Mouse (Mus musculus): ENCODE measurements around the gene A030005K14Rik.
A peak's percentile ranks its signal among the peaks of the same experiment; 100 is the strongest.

A030005K14Rik gene

GRCm38 (mm10) chr1:83059278-83059677 lies at the start of gene A030005K14Rik:
TSS of gene A030005K14Rik (minus strand) at chr1:83059378.
- ATAC-seq (ENCODE audit: insufficient number of reproducible peaks, low FRiP score, low TSS enrichment), result no peak

- no peak for ATAC-seq (ENCODE audit: insufficient number of reproducible peaks, low FRiP score, low TSS enrichment)
Measured at GRCm38 (mm10) chr1:83107410-83107978, 48.3 kb upstream of the A030005K14Rik start.

DNA sequence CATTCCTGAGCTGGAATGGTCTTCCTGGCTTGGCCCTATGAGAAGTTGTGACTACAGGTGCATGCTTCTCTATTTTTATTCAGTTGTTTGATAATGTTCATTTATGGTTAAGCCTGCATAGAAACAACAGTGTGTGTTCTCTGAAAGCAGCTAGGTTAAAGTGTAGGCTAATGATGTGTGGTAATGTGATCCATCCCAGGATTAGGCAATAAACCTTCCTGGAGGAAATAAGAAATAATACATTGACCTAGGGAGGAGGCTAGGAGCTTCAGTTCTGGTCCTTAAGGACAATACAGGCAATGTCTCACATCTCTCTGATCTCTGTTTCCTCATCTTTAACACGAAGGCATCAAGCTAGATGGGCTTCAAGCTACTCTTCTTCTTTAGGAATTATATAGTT lies 46.3 kb upstream of the A030005K14Rik start:
- ATAC-seq (ENCODE audit: insufficient number of reproducible peaks, low FRiP score, low TSS enrichment), result no peak

DNA sequence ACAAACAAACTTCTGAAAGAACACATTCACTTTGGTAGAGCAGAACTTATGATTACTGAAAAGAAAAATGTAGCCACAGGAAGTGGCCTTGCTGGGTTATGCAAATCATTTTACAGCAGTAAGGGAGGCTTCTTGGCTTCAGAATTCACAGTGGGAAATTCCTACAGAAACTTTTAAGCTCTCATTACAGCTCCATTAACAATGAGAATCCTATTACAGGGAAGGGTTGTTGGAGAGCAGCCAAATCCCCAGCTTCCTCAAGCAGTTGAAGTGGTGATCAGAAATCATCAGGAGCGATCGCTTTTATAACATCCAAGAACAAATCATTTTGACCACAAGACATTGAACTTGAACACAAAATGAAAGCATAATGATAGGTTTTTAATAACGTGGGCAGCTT lies 42.7 kb upstream of the A030005K14Rik start:
- no peak for ATAC-seq (ENCODE audit: insufficient number of reproducible peaks, low FRiP score, low TSS enrichment)

GRCm38 (mm10) chr1:83099580-83100137 lies 40.5 kb upstream of the A030005K14Rik start:
- ATAC-seq (ENCODE audit: insufficient number of reproducible peaks, low FRiP score, low TSS enrichment), result no peak

- no peak for ATAC-seq (ENCODE audit: insufficient number of reproducible peaks, low FRiP score, low TSS enrichment)
Measured at GRCm38 (mm10) chr1:83099160-83099559, 40.0 kb upstream of the A030005K14Rik start.

GRCm38 (mm10) chr1:83096935-83097334 lies 37.8 kb upstream of the A030005K14Rik start:
- ATAC-seq (ENCODE audit: insufficient number of reproducible peaks, low FRiP score, low TSS enrichment), result no peak

- no peak for ATAC-seq (ENCODE audit: insufficient number of reproducible peaks, low FRiP score, low TSS enrichment)
Measured at GRCm38 (mm10) chr1:83091268-83091667, 32.1 kb upstream of the A030005K14Rik start.

GRCm38 (mm10) chr1:83084790-83085189 lies 25.6 kb upstream of the A030005K14Rik start:
- ATAC-seq (ENCODE audit: insufficient number of reproducible peaks, low FRiP score, low TSS enrichment), result no peak

- no peak for ATAC-seq (ENCODE audit: insufficient number of reproducible peaks, low FRiP score, low TSS enrichment)
Measured at GRCm38 (mm10) chr1:83077016-83077415, 17.8 kb upstream of the A030005K14Rik start.

GRCm38 (mm10) chr1:83076190-83076917 lies 17.2 kb upstream of the A030005K14Rik start:
- peak; percentile 40; the same call in 1 of the 2 replicates for ATAC-seq (ENCODE audit: insufficient number of reproducible peaks, low FRiP score, low TSS enrichment)

DNA sequence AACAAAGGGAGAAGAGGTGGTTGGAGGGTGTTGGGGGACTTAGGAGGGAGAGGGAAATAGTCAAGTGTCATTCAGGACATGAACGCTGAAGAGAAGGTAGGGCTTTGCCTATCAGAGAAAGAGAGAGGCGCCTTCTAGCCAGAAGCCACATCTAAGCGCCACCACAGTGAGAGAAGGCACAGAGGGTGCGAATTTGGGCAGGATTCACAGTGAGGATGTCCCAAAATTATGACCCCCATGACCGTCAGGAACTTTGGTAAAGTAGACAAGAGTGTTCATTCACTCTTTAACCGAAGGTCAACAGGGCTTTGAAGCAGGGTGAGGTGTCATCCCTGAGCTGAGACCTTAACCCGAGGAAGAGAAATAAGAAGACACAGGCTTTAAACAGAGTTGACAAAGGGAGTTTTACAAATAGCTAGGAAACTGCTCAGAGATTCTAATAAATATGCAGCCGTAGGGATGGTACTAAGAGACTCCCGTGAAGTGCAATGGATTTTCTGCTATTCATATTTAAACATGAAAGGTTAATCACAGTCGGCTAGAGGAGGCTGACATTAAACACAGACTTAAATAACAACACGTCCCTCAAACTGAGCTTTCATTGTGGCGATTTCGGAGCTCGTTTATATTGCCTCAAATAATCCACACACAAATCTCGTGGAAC lies 16.5 kb upstream of the A030005K14Rik start:
- 0 out of 2 replicates have a peak, but pooled peaks have one; percentile 10 for ATAC-seq (ENCODE audit: insufficient number of reproducible peaks, low FRiP score, low TSS enrichment)

GRCm38 (mm10) chr1:83067205-83067604 lies 8.0 kb upstream of the A030005K14Rik start:
- ATAC-seq (ENCODE audit: insufficient number of reproducible peaks, low FRiP score, low TSS enrichment), result no peak

DNA sequence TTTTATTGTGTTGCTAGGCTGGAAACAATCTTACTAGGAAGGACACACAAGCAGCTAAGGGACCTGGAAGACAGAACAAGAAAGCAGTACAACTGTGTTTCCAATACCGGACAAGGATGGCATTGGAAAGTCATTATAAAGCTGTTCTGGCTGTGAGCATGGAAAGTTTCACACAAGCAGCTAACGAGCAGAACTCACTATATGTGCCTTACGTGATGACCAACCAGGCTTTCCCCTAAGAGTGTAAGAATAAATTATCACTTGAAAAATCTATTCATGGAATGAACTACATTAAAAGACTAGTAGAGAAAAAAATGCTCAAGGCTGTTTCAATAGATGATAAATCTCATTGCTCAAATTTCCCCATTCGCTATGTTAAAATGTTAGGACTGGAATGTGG lies 7.4 kb upstream of the A030005K14Rik start:
- ATAC-seq (ENCODE audit: insufficient number of reproducible peaks, low FRiP score, low TSS enrichment), result no peak

GRCm38 (mm10) chr1:83064851-83065250 lies 5.7 kb upstream of the A030005K14Rik start:
- ATAC-seq (ENCODE audit: insufficient number of reproducible peaks, low FRiP score, low TSS enrichment), result no peak

DNA sequence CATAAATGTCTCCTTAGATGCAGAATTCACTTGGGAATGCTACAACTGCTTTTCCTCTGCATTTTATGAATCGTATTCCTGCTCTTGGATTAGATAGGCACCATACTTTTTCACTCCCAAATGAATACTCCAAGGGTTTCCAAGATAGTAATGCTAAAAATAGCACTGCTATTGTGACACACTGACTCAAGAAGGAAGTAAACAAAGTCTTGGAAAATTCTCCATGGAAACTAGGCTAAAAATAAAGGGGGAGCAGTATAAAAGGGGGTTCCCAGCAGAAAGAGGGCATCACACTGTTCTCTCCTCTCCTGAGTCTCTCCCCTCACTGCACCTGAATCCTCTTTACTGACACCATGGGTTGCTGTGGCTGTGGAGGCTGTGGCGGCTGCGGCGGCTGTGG lies 1.5 kb upstream of the A030005K14Rik start, which contains the start of gene Krtap28-13:
Krtap28-13 (plus strand) TSS at position 288 of the 400 bp plus-strand sequence.
- ATAC-seq (ENCODE audit: insufficient number of reproducible peaks, low FRiP score, low TSS enrichment), result no peak

- ATAC-seq (ENCODE audit: insufficient number of reproducible peaks, low FRiP score, low TSS enrichment), result no peak
Measured at GRCm38 (mm10) chr1:83058481-83058880, 697 bp downstream of the A030005K14Rik start.

DNA sequence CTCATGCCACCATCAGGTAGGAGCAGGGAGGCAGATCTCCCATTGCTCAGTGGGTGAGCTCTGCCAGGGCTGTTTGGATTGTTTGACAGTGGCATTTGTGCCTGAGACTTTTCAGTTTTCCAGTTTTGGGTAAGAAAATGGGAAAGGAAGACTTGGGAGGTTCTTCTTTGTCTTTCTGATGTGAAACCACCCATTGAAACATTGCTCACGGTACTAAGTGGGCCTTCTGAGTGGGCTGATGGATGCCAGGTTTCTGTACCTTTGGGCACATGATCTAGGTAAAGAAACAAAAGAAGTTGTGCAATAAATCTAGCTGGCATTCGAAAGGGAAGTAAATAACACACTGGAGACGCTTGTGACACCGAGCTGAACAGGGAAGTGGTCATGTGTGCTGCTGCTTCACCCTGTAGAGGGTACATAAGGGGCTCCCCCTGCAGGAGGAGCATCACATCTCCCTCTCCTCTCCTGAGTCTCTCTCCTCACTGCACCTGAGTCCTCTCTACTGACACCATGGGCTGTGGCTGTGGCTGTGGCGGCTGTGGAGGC lies 14.2 kb downstream of the A030005K14Rik start, which contains the start of gene Gm47969:
Gm47969 (plus strand) TSS at position 51 of the 546 bp plus-strand sequence.
- no peak for ATAC-seq (ENCODE audit: insufficient number of reproducible peaks, low FRiP score, low TSS enrichment)

DNA sequence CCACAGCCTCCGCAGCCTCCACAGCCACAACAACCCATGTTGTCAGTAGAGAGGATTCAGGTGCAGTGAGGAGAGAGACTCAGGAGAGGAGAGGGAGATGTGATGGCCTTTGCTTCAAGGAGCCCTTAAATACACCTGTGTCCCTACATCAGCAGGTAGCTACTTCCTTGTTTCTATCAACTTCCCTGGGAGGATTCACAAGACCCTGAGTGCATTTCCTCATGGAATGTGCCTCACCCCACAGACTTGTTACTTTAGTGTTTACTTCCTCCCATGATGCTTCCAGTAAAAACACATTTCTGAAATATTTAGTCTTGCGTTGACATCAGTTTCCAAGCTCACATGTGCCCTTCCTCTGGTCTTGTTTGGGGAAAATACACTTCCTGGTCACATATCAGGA lies 16.8 kb downstream of the A030005K14Rik start, which contains the start of gene Krtap28-10:
Krtap28-10 (minus strand) TSS at position 101 of the 400 bp plus-strand sequence.
- no peak for ATAC-seq (ENCODE audit: insufficient number of reproducible peaks, low FRiP score, low TSS enrichment)

GRCm38 (mm10) chr1:83039080-83039479 lies 20.1 kb downstream of the A030005K14Rik start:
- ATAC-seq (ENCODE audit: insufficient number of reproducible peaks, low FRiP score, low TSS enrichment), result no peak

All from cerebellum, adult (tissue).